Mouse (Mus musculus) testis, adult 2 months (tissue): Measurements from ENCODE around the gene Atxn1. TPM values are rescaled to one million over a fixed set of nuclear protein-coding genes. Genes with fewer than 3 reads are reported as not detected.

Source experiments
- H3K27ac ChIP-seq: fragments of 200-500 bp; 2 replicates; pipeline ENCODE4 v1.5.1; 2012; ENCODE audit warnings: low read depth, low read length; ENCODE audit not compliant: control insufficient read depth, insufficient read depth
- H3K27me3 ChIP-seq: fragments of 200-500 bp; 2 replicates; pipeline ENCODE4 v1.6.1; 2012; ENCODE audit warnings: mild to moderate bottlenecking, low read length, moderate library complexity; ENCODE audit not compliant: control insufficient read depth, insufficient read depth
- H3K36me3 ChIP-seq: fragments of 200-500 bp; 2 replicates; pipeline ENCODE4 v1.6.1; 2012; ENCODE audit warnings: mild to moderate bottlenecking, low read length; ENCODE audit not compliant: control insufficient read depth, insufficient read depth
- H3K4me1 ChIP-seq: fragments of 200-500 bp; 2 replicates; pipeline ENCODE4 v1.6.1; 2012; ENCODE audit warnings: low read length; ENCODE audit not compliant: control insufficient read depth, insufficient read depth
- H3K4me3 ChIP-seq: fragments of 200-500 bp; 2 replicates; pipeline ENCODE4 v1.5.1; 2012; ENCODE audit warnings: low read depth, mild to moderate bottlenecking, low read length, moderate library complexity, mixed read lengths; ENCODE audit not compliant: control insufficient read depth
- CTCF ChIP-seq: fragments of 200-500 bp; IDR thresholded peaks from 2 replicates; pipeline ENCODE4 v1.5.1; 2012; ENCODE audit warnings: low read depth, mild to moderate bottlenecking, inconsistent platforms, low read length, moderate library complexity; ENCODE audit not compliant: control insufficient read depth, insufficient read depth, insufficient replicate concordance
- POLR2A ChIP-seq: fragments of 200-500 bp; IDR thresholded peaks from 2 replicates; pipeline ENCODE4 v1.6.1; 2012; ENCODE audit warnings: low read depth, mild to moderate bottlenecking, inconsistent platforms, low read length, moderate library complexity; ENCODE audit not compliant: control insufficient read depth
- polyA plus RNA-seq: library from polyadenylated mRNA; depleted of rRNA; stranded (reverse); fragments of >200 nt; gene quantifications from 2 replicates; pipeline ENCODE4 v1.2.3, GENCODE M21; 2012

The Atxn1 gene
- polyA plus RNA-seq, 1 experiment: 3.2 TPM

DNA sequence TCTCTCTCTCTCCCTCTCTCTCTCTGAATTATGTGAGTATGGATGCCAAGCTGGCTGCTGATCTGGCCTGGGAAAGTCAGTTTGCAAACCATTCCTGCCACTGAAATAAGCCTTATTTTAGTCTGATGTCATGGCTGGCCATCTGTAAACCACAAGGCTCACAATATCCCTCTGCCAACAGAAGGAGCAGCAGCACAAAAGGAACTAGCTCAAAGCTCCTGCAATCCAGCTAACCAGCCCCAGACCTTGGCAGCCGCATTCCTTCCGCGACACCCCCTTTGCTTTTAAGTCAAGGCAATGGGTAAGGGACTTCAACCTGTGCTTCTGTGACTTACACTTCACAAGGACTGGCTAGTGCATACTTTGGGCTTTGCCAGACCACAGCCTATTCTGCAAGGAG is 48.9 kb downstream of the Atxn1 start:
- no peaks in the 10 kb centered on the region for H3K27me3 ChIP-seq

DNA sequence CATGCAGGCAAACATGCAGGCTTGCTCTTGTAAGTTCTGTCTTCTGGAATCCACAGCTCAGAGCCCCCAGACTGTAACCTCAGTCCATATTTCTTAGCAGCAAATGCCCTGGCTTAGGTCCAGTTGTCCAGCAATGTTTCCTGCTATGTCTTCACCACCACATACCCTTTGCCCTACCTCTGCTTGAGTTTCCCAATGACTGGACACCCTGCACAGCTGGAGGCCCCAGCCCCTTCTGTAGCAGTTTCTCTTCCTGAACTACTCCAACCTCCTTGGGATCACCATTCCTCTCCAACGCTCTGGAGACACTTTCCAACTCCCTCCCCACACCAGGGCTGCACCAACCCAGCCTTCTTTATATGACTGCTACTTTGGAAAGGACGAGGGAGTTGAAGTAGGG is 49.8 kb downstream of the Atxn1 start:
- TF ChIP-seq CTCF (no peak), POLR2A (no peak)
- peaks cover 3% of the 10 kb centered on the region for H3K4me1 ChIP-seq
- H3K4me3 ChIP-seq: no peak overlapping the region
- no peak overlapping the region for H3K27ac ChIP-seq
- no peaks in the 10 kb centered on the region for H3K27me3 ChIP-seq
- H3K36me3 ChIP-seq: no peaks in the 10 kb centered on the region

More for the DNA sequence above, 48.9 kb downstream of the Atxn1 start:
- Histone ChIP-seq H3K27ac (no peak overlapping the region), H3K4me3 (no peak overlapping the region), H3K4me1 (peaks cover 3% of the 10 kb centered on the region), H3K36me3 (no peaks in the 10 kb centered on the region)
- no peak for TF ChIP-seq CTCF
- no peak for TF ChIP-seq POLR2A

DNA sequence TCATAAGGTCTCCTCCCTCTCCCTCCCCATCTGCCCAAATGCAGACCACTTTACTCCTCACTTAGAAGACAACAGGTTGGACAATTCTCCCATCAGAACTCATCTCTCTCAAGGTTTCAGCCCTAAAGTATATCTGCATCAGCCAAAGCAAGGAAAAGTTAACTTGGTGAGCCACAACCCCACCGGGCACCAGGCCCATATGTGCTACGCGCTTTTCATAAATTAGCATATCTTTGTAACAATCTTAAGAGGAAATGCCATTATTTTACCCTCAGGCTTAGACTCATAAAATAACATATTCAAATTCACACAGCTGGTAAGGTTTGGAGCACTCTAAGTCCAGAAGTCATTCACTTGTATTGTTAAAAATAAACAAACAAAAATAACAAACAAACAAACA is 50.7 kb downstream of the Atxn1 start:
- TF ChIP-seq CTCF (no peak), POLR2A (no peak)
- Histone ChIP-seq H3K36me3 (no peaks in the 10 kb centered on the region), H3K27ac (no peak overlapping the region), H3K4me1 (peaks cover 3% of the 10 kb centered on the region), H3K4me3 (no peak overlapping the region), H3K27me3 (no peaks in the 10 kb centered on the region)

DNA sequence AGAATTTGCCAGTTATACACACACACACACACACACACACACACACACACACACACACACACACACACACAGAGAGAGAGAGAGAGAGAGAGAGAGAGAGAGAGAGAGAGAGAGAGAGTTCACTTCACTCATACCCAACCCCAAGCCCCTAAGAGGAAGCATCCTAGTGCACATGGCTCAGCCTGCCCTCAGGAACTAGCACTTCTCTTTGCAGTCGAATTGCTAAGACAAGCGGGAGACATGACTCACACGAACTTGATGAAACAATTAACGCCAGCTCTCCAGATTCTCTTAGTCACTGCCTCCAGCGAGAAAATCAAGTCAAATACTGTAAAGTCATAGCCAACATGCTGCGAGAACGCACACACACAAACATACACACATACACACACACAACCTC is 53.0 kb downstream of the Atxn1 start:
- no peaks in the 10 kb centered on the region for H3K27me3 ChIP-seq
- TF ChIP-seq CTCF (no peak), POLR2A (no peak)
- no peak overlapping the region for H3K27ac ChIP-seq
- no peaks in the 10 kb centered on the region for H3K4me1 ChIP-seq
- H3K4me3 ChIP-seq: no peak overlapping the region
- no peaks in the 10 kb centered on the region for H3K36me3 ChIP-seq

DNA sequence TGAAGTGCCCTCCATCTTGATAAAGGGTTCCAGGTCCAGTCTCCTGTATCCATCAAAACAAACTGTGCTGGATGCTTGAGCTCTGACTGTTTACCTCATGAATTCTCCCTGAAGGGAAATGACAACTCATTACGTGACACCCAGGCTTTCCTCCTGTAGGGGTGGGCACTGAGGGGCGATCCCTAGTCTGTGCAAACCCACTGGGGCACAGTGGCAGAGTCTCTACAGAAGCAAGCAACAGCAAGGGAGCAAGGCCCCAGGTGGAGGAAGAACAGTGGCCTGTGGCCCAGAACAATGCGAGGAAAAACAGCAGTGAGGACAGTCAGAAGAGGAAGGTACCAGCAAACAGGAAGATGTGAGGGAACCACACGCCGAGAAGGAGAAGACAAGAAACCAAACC is 53.7 kb downstream of the Atxn1 start:
- TF ChIP-seq POLR2A (no peak), CTCF (no peak)
- Histone ChIP-seq H3K27me3 (no peaks in the 10 kb centered on the region), H3K4me3 (no peak overlapping the region), H3K27ac (no peak overlapping the region), H3K36me3 (no peaks in the 10 kb centered on the region), H3K4me1 (no peaks in the 10 kb centered on the region)

DNA sequence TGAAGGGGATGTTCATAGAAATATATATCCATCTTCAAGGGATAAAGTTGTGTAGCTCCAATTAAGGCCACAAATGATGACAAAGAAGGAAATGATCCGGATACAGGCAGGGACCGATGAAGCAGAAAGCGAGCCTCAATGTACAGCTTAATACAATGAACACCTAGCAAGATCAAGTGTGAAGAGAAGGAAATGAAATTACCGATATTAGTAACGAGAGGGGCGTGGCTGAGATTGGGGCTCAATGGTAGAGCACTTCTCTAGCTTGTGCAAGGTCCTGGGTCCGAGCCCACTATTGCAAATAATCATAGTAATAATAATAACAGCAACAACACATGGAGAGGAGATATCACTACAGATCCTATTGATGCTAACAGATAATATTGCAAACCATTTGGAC is 54.5 kb downstream of the Atxn1 start:
- Histone ChIP-seq H3K4me3 (no peak overlapping the region), H3K36me3 (no peaks in the 10 kb centered on the region), H3K27ac (no peak overlapping the region), H3K4me1 (no peaks in the 10 kb centered on the region), H3K27me3 (no peaks in the 10 kb centered on the region)
- TF ChIP-seq CTCF (no peak), POLR2A (no peak)

DNA sequence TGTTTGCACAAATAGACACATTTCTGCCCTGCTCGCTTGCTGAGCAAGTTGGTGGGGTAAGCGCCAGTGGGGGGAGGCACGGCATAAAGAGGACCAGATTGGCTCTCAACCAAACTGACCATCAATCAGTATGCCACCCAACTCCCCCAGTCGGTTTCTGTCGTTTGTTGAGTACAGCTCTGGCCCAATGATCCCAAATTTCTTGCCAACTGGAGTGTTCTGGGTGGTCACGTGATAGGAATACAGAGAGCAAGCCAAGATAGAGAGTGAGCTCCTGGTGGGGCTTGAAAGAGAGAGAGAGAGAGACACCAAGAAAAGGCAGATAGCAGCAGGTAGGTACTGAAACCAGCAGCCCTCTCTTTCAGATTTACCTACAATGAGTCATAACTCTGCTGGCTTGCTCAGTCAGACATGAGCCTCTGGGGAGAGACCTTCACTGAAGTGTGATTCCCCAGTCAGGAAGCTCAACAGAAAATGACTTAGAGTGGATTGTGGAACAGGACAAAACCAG is 57.6 kb downstream of the Atxn1 start:
- Histone ChIP-seq H3K27me3 (no peaks in the 10 kb centered on the region), H3K4me3 (no peak overlapping the region), H3K36me3 (no peaks in the 10 kb centered on the region), H3K27ac (no peak overlapping the region), H3K4me1 (no peaks in the 10 kb centered on the region)
- TF ChIP-seq CTCF (no peak), POLR2A (no peak)
